Mouse (Mus musculus): Measurements from ENCODE around the gene Cdk11b. TPM values are rescaled to one million over a fixed set of nuclear protein-coding genes. Genes with fewer than 3 reads are reported as not detected.

Cdk11b gene
- polyA plus RNA-seq, 1 experiment from 2014 or later = 67.3 TPM

GRCm38 (mm10) chr4:155652283-155653085 lies 27.8 kb downstream of the Cdk11b start:
- H3K27me3 ChIP-seq (replicated peaks; ENCODE audit: insufficient read depth, low read length) = 0 out of 2 replicates have a peak, but pooled peaks cover 4% of the 10 kb centered on the region
- WGBS = 24% methylated on average over 35 of the region's 36 CpGs
- H3K36me3 ChIP-seq (ENCODE audit: insufficient read depth, low read length) = peaks cover 23% of the 10 kb centered on the region; the same call in 1 of the 2 replicates
- peak overlapping the region; percentile 33 for H3K4me3 ChIP-seq (ENCODE audit: low read depth, low read length)
- no peaks in the 10 kb centered on the region for H3K9me3 ChIP-seq (ENCODE audit: low read length)
- H3K4me2 ChIP-seq (replicated peaks; ENCODE audit: low read depth, low read length) = peak overlapping the region; percentile 63
- 0 out of 2 replicates have a peak overlapping the region, but pooled peaks have one; percentile 29 for H3K27ac ChIP-seq (ENCODE audit: low read length)
- H3K4me1 ChIP-seq (ENCODE audit: insufficient read depth, low read depth, low read length) = peaks cover 23% of the 10 kb centered on the region
- peak overlapping the region; percentile 9; the same call in 1 of the 2 replicates for H3K9ac ChIP-seq (replicated peaks; ENCODE audit: low read depth)
- DNase-seq (ENCODE audit: low spot score) (no peak), ATAC-seq (no peak)
- TF ChIP-seq EP300 (IDR thresholded peaks at IDR 0.05) (no peak), CTCF (IDR thresholded peaks at IDR 0.05) (no peak)

- Histone ChIP-seq H3K9ac (replicated peaks; ENCODE audit: low read depth) (peak within 1 kb of the TSS; percentile 9), H3K4me2 (replicated peaks; ENCODE audit: low read depth, low read length) (peak within 1 kb of the TSS; percentile 63), H3K4me1 (ENCODE audit: insufficient read depth, low read depth, low read length) (peaks cover 23% of the 10 kb centered on the region), H3K27ac (ENCODE audit: low read length) (0 out of 2 replicates have a peak within 1 kb of the TSS, but pooled peaks have one; percentile 29), H3K36me3 (ENCODE audit: insufficient read depth, low read length) (peaks cover 17% of the 10 kb centered on the region; the same call in 1 of the 2 replicates), H3K9me3 (ENCODE audit: low read length) (no peaks in the 10 kb centered on the region), H3K27me3 (replicated peaks; ENCODE audit: insufficient read depth, low read length) (0 out of 2 replicates have a peak, but pooled peaks cover 4% of the 10 kb centered on the region), H3K4me3 (ENCODE audit: low read depth, low read length) (peak within 1 kb of the TSS; percentile 39)
- DNase-seq (ENCODE audit: low spot score) = peak; percentile 70
- WGBS = 1% methylated on average over 33 of the region's 33 CpGs
- peak; percentile 19 for ATAC-seq
- peak; percentile 50 for TF ChIP-seq CTCF (IDR thresholded peaks at IDR 0.05)
- TF ChIP-seq EP300 (IDR thresholded peaks at IDR 0.05) = no peak
Observed at GRCm38 (mm10) chr4:155653086-155653450, 28.4 kb downstream of the Cdk11b start, which contains the start of gene Mmp23. Gene Mmp23, minus strand, starts transcription at chr4:155653384.

- TF ChIP-seq CTCF (IDR thresholded peaks at IDR 0.05) = peak; percentile 56
- no peak for TF ChIP-seq EP300 (IDR thresholded peaks at IDR 0.05)
- peak overlapping the region; percentile 9; the same call in 1 of the 2 replicates for H3K9ac ChIP-seq (replicated peaks; ENCODE audit: low read depth)
- ATAC-seq = no peak
- 1% methylated on average over 31 of the region's 31 CpGs for WGBS
- H3K27ac ChIP-seq (ENCODE audit: low read length) = no peak overlapping the region
- DNase-seq (ENCODE audit: low spot score) = peak; percentile 46
- peak overlapping the region; percentile 33 for H3K4me3 ChIP-seq (ENCODE audit: low read depth, low read length)
- H3K36me3 ChIP-seq (ENCODE audit: insufficient read depth, low read length) = peaks cover 13% of the 10 kb centered on the region; the same call in 1 of the 2 replicates
- peaks cover 23% of the 10 kb centered on the region for H3K4me1 ChIP-seq (ENCODE audit: insufficient read depth, low read depth, low read length)
- H3K27me3 ChIP-seq (replicated peaks; ENCODE audit: insufficient read depth, low read length) = 0 out of 2 replicates have a peak, but pooled peaks cover 4% of the 10 kb centered on the region
- H3K4me2 ChIP-seq (replicated peaks; ENCODE audit: low read depth, low read length) = peak overlapping the region; percentile 63
- no peaks in the 10 kb centered on the region for H3K9me3 ChIP-seq (ENCODE audit: low read length)
Observed at GRCm38 (mm10) chr4:155653451-155654182, 29.0 kb downstream of the Cdk11b start.

GRCm38 (mm10) chr4:155654183-155654455 lies 29.5 kb downstream of the Cdk11b start:
- 0% methylated on average over 6 of the region's 6 CpGs for WGBS
- H3K27ac ChIP-seq (ENCODE audit: low read length) = no peak overlapping the region

GRCm38 (mm10) chr4:155654456-155655298 lies 30.0 kb downstream of the Cdk11b start:
- 0 out of 2 replicates have a peak, but pooled peaks cover 4% of the 10 kb centered on the region for H3K27me3 ChIP-seq (replicated peaks; ENCODE audit: insufficient read depth, low read length)
- peak; percentile 75 for DNase-seq (ENCODE audit: low spot score)
- H3K27ac ChIP-seq (ENCODE audit: low read length) = peak overlapping the region; percentile 51; the same call in 1 of the 2 replicates
- no peak for TF ChIP-seq EP300 (IDR thresholded peaks at IDR 0.05)
- TF ChIP-seq CTCF (IDR thresholded peaks at IDR 0.05) = no peak; the same call in 1 of the 2 replicates
- WGBS = 3% methylated on average over 50 of the region's 52 CpGs
- peak overlapping the region; percentile 39 for H3K4me3 ChIP-seq (ENCODE audit: low read depth, low read length)
- peak; percentile 59 for ATAC-seq
- H3K9me3 ChIP-seq (ENCODE audit: low read length) = no peaks in the 10 kb centered on the region
- H3K4me1 ChIP-seq (ENCODE audit: insufficient read depth, low read depth, low read length) = peaks cover 23% of the 10 kb centered on the region
- H3K36me3 ChIP-seq (ENCODE audit: insufficient read depth, low read length) = peaks cover 2% of the 10 kb centered on the region; the same call in 1 of the 2 replicates
- H3K4me2 ChIP-seq (replicated peaks; ENCODE audit: low read depth, low read length) = peak overlapping the region; percentile 63
- no peak overlapping the region; the same call in 1 of the 2 replicates for H3K9ac ChIP-seq (replicated peaks; ENCODE audit: low read depth)

More at GRCm38 (mm10) chr4:155654183-155654455, 29.5 kb downstream of the Cdk11b start:
- peak overlapping the region; percentile 39 for H3K4me3 ChIP-seq (ENCODE audit: low read depth, low read length)
- peaks cover 8% of the 10 kb centered on the region; the same call in 1 of the 2 replicates for H3K36me3 ChIP-seq (ENCODE audit: insufficient read depth, low read length)
- peak; percentile 9 for DNase-seq (ENCODE audit: low spot score)
- H3K9ac ChIP-seq (replicated peaks; ENCODE audit: low read depth) = no peak overlapping the region
- peaks cover 23% of the 10 kb centered on the region for H3K4me1 ChIP-seq (ENCODE audit: insufficient read depth, low read depth, low read length)
- H3K4me2 ChIP-seq (replicated peaks; ENCODE audit: low read depth, low read length) = peak overlapping the region; percentile 63
- no peaks in the 10 kb centered on the region for H3K9me3 ChIP-seq (ENCODE audit: low read length)
- TF ChIP-seq EP300 (IDR thresholded peaks at IDR 0.05) (no peak), CTCF (IDR thresholded peaks at IDR 0.05) (no peak)
- no peak for ATAC-seq
- H3K27me3 ChIP-seq (replicated peaks; ENCODE audit: insufficient read depth, low read length) = 0 out of 2 replicates have a peak, but pooled peaks cover 4% of the 10 kb centered on the region

All from lung, postnatal 0 days (tissue).